Mouse (Mus musculus) CH12.LX (cell line): ENCODE results near the gene Vps35l. TPM values are rescaled to one million over a fixed set of nuclear protein-coding genes. Genes with fewer than 3 reads are reported as not detected.

ENCODE experiments used
- DNase-seq: peaks from one replicate; pipeline ENCODE4 v3.0.0-alpha.2; 2013; ENCODE audit errors: extremely low read depth
- H3K27ac ChIP-seq: 2 replicates; pipeline ENCODE4 v1.5.1; 2012; ENCODE audit warnings: low read depth, mild to moderate bottlenecking, control low read depth, moderate library complexity; ENCODE audit not compliant: insufficient read depth
- H3K27me3 ChIP-seq: replicated peaks from 2 replicates; pipeline ENCODE3; 2012; ENCODE audit warnings: inconsistent platforms
- H3K36me3 ChIP-seq, 2 experiments: replicated peaks in 1 of 2; 2 replicates each; pipeline versions ENCODE3 to v1.6.1; 2012; ENCODE audit warnings: inconsistent platforms in 1 of 2, low read length in 1 of 2, mild to moderate bottlenecking in 1 of 2, mixed read lengths in 1 of 2, moderate library complexity in 1 of 2; ENCODE audit not compliant: control insufficient read depth in 1 of 2, insufficient read depth in 1 of 2
- H3K4me1 ChIP-seq, 2 experiments: 2 replicates each; pipeline ENCODE4 v1.6.1; 2012; ENCODE audit warnings: inconsistent platforms in 1 of 2, moderate library complexity in 1 of 2; ENCODE audit not compliant: insufficient read depth in 2 of 2, control insufficient read depth in 1 of 2
- H3K4me2 ChIP-seq: 2 replicates; pipeline ENCODE4 v1.6.1; 2012; ENCODE audit warnings: low read depth, mild to moderate bottlenecking, control low read depth; ENCODE audit not compliant: poor library complexity, insufficient read depth, severe bottlenecking
- H3K4me3 ChIP-seq, 3 experiments: fragments of 150-350 bp in 1 of 3; sonication (generic) in 1 of 3; replicated peaks in 1 of 3; 2 replicates each; pipeline versions ENCODE3 to v1.5.1; 2011 to 2012; ENCODE audit warnings: low read depth in 2 of 3, low read length in 2 of 3, mild to moderate bottlenecking in 2 of 3, moderate library complexity in 2 of 3, control low read depth in 1 of 3, improper control_type of control experiment in 1 of 3, inconsistent platforms in 1 of 3, mixed read lengths in 1 of 3; ENCODE audit not compliant: poor library complexity in 1 of 3
- H3K79me2 ChIP-seq: replicated peaks from 2 replicates; pipeline ENCODE4 v1.6.1; 2012; ENCODE audit warnings: mild to moderate bottlenecking, moderate library complexity; ENCODE audit not compliant: control insufficient read depth, poor library complexity, insufficient read depth, severe bottlenecking; ENCODE audit errors: extremely low read depth
- H3K9ac ChIP-seq: 2 replicates; pipeline ENCODE4 v1.6.1; 2012; ENCODE audit warnings: low read depth, mild to moderate bottlenecking, control low read depth, moderate library complexity; ENCODE audit not compliant: insufficient read depth
- H3K9me3 ChIP-seq: replicated peaks from 2 replicates; pipeline ENCODE3; 2012; ENCODE audit warnings: low read length, inconsistent platforms, mixed read lengths
- CHD2 ChIP-seq: IDR thresholded peaks from 2 replicates; pipeline ENCODE4 v1.6.1; 2011; ENCODE audit warnings: low read length, improper control_type of control experiment
- E2F4 ChIP-seq: IDR thresholded peaks from 2 replicates; pipeline ENCODE4 v1.6.1; 2011; ENCODE audit warnings: low read depth, low read length, improper control_type of control experiment; ENCODE audit not compliant: insufficient replicate concordance
- ELF1 ChIP-seq: IDR thresholded peaks from 2 replicates; pipeline ENCODE4 v1.6.1; 2014; ENCODE audit warnings: low read depth, mild to moderate bottlenecking, inconsistent platforms, low read length, improper control_type of control experiment
- ETS1 ChIP-seq: conservative IDR thresholded peaks from 2 replicates; pipeline ENCODE4 v1.6.1; 2012; ENCODE audit warnings: low read depth, mild to moderate bottlenecking, inconsistent platforms, low read length, improper control_type of control experiment, moderate library complexity
- GABPA ChIP-seq: IDR thresholded peaks from 2 replicates; pipeline ENCODE4 v1.6.1; 2012; ENCODE audit warnings: low read depth, low read length, improper control_type of control experiment, inconsistent platforms; ENCODE audit not compliant: insufficient replicate concordance
- HCFC1 ChIP-seq: IDR thresholded peaks from 2 replicates; pipeline ENCODE4 v1.6.1; 2012; ENCODE audit warnings: low read depth, mild to moderate bottlenecking, inconsistent platforms, low read length, improper control_type of control experiment
- IRF4 ChIP-seq: IDR thresholded peaks from 2 replicates; pipeline ENCODE4 v1.6.1; 2014; ENCODE audit warnings: low read depth, mild to moderate bottlenecking, inconsistent platforms, low read length, improper control_type of control experiment
- KAT2A ChIP-seq: IDR thresholded peaks from 2 replicates; pipeline ENCODE4 v1.6.1; 2012; ENCODE audit warnings: low read length, improper control_type of control experiment, inconsistent platforms; ENCODE audit not compliant: insufficient replicate concordance
- MEF2A ChIP-seq: IDR thresholded peaks from 2 replicates; pipeline ENCODE4 v1.6.1; 2014; ENCODE audit warnings: low read depth, mild to moderate bottlenecking, inconsistent platforms, low read length, improper control_type of control experiment, borderline replicate concordance
- MXI1 ChIP-seq: IDR thresholded peaks from 2 replicates; pipeline ENCODE4 v1.6.1; 2011; ENCODE audit warnings: mild to moderate bottlenecking, low read depth, low read length, improper control_type of control experiment
- NELFE ChIP-seq: IDR thresholded peaks from 2 replicates; pipeline ENCODE4 v1.6.1; 2011; ENCODE audit warnings: low read depth, low read length, improper control_type of control experiment
- NRF1 ChIP-seq: IDR thresholded peaks from 2 replicates; pipeline ENCODE4 v1.6.1; 2014; ENCODE audit warnings: low read depth, mild to moderate bottlenecking, inconsistent platforms, low read length, improper control_type of control experiment, moderate library complexity
- PAX5 ChIP-seq: IDR thresholded peaks from 2 replicates; pipeline ENCODE4 v1.6.1; 2012; ENCODE audit warnings: low read length, inconsistent platforms, mixed read lengths
- POLR2A ChIP-seq: IDR thresholded peaks from 2 replicates; pipeline ENCODE4 v1.6.1; 2011; ENCODE audit warnings: low read depth, mild to moderate bottlenecking, improper control_type of control experiment, low read length
- TCF12 ChIP-seq: IDR thresholded peaks from 2 replicates; pipeline ENCODE4 v1.6.1; 2014; ENCODE audit warnings: low read depth, mild to moderate bottlenecking, inconsistent platforms, low read length, improper control_type of control experiment
- UBTF ChIP-seq: IDR thresholded peaks from 2 replicates; pipeline ENCODE4 v1.6.1; 2012; ENCODE audit warnings: low read depth, mild to moderate bottlenecking, inconsistent platforms, low read length, improper control_type of control experiment, moderate library complexity
- USF2 ChIP-seq: conservative IDR thresholded peaks from 2 replicates; pipeline ENCODE4 v1.6.1; 2011; ENCODE audit warnings: low read depth, low read length, improper control_type of control experiment
- ZKSCAN1 ChIP-seq: IDR thresholded peaks from 2 replicates; pipeline ENCODE4 v1.6.1; 2012; ENCODE audit warnings: low read depth, inconsistent platforms, low read length, improper control_type of control experiment, borderline replicate concordance
- ZMIZ1 ChIP-seq: IDR thresholded peaks from 2 replicates; pipeline ENCODE4 v1.6.1; 2012; ENCODE audit warnings: low read depth, mild to moderate bottlenecking, inconsistent platforms, low read length, improper control_type of control experiment
- dilution Hi-C: fragments of 300-500 bp; cut with MboI; formaldehyde crosslinking; loops from 2 replicates; pipeline ENCODE4 v1.14.3; 2020; ENCODE audit warnings: low sequenced_read_pairs; ENCODE audit not compliant: extremely low pct_unique_long_range_greater_than_20kb, extremely low pct_ligation_motif_present
- in situ Hi-C: fragments of 300-500 bp; cut with MboI; formaldehyde crosslinking; loops from 3 replicates; pipeline ENCODE4 v1.14.3; 2019; ENCODE audit warnings: low sequenced_read_pairs, low pct_ligation_motif_present, low pct_unique_long_range_greater_than_20kb, mixed read lengths
- polyA plus RNA-seq: library from polyadenylated mRNA; unstranded; fragments of >175 nt; gene quantifications from 2 replicates; pipeline ENCODE4 v1.2.1, GENCODE M21; 2012; ENCODE audit warnings: low read depth; ENCODE audit not compliant: insufficient read length
- total RNA-seq, 2 experiments: library from RNA; depleted of rRNA; stranded (reverse); fragments of 300-350 nt in 1 of 2; fragments of >200 nt in 1 of 2; gene quantifications; 2 replicates each; pipeline ENCODE4 v1.2.3; 2012 to 2014

Gene Vps35l
- total and polyA plus RNA-seq, 3 experiments: 43.9 to 57.7 (median 54.7) TPM

- dilution Hi-C loops: no loop called here
- no peak overlapping the region for H3K4me3 ChIP-seq
- H3K4me1 ChIP-seq: peaks cover 6 to 14% of the 10 kb centered on the region in 2 experiments
- no peak for TF ChIP-seq MEF2A
- TF ChIP-seq POLR2A: no peak
- TF ChIP-seq ETS1: no peak
- TF ChIP-seq CHD2: no peak
- TF ChIP-seq USF2: no peak
- no peak for TF ChIP-seq PAX5
- TF ChIP-seq HCFC1: no peak
- TF ChIP-seq IRF4: no peak
- no peak for TF ChIP-seq TCF12
- TF ChIP-seq GABPA: no peak
- TF ChIP-seq NRF1: no peak
- no peak for TF ChIP-seq UBTF
- H3K27ac ChIP-seq: no peak overlapping the region
- H3K27me3 ChIP-seq: no peaks in the 10 kb centered on the region
- in situ Hi-C loops: no loop called here
- no peak overlapping the region for H3K4me2 ChIP-seq
- peaks cover 30 to 82% of the 10 kb centered on the region in 2 experiments for H3K36me3 ChIP-seq
- no peak for DNase-seq
- no peaks in the 10 kb centered on the region for H3K79me2 ChIP-seq
- H3K9me3 ChIP-seq: no peaks in the 10 kb centered on the region
- H3K9ac ChIP-seq: no peak overlapping the region
Measured at GRCm38 (mm10) chr7:118819666-118820065, 79.6 kb downstream of the Vps35l start.

- Histone ChIP-seq H3K27ac (no peak overlapping the region), H3K4me1 (peaks cover 6 to 14% of the 10 kb centered on the region in 2 experiments), H3K27me3 (no peaks in the 10 kb centered on the region), H3K79me2 (no peaks in the 10 kb centered on the region), H3K9me3 (no peaks in the 10 kb centered on the region), H3K4me3 (no peak overlapping the region), H3K9ac (no peak overlapping the region), H3K36me3 (peaks cover 27 to 83% of the 10 kb centered on the region in 2 experiments), H3K4me2 (no peak overlapping the region)
- dilution Hi-C loops: no loop called here
- DNase-seq: no peak
- in situ Hi-C loops: no loop called here
- TF ChIP-seq NELFE: no peak
- no peak for TF ChIP-seq E2F4
- TF ChIP-seq MXI1: no peak
- no peak for TF ChIP-seq ZMIZ1
- no peak for TF ChIP-seq ELF1
- no peak for TF ChIP-seq ZKSCAN1
- no peak for TF ChIP-seq MEF2A
- no peak for TF ChIP-seq UBTF
- no peak for TF ChIP-seq KAT2A
Measured at GRCm38 (mm10) chr7:118821356-118821755, 81.3 kb downstream of the Vps35l start.
